Mouse (Mus musculus) heart, embryonic 14.5 days (tissue): ENCODE measurements around the gene Gprin1. TPM values are rescaled to one million over a fixed set of nuclear protein-coding genes. Genes with fewer than 3 reads are reported as not detected.
"Not testable (repeated sequence)": the region's sequence is repeated elsewhere in the genome, so short reads cannot be mapped to it uniquely, and the experiment has no call there.

Experiments
- ATAC-seq: fragments of 200-750 bp; cut with Nextera tagmentation; 2 replicates; pipeline ENCODE4 v1.8.0; 2017; ENCODE audit warnings: low read depth, moderate TSS enrichment; ENCODE audit not compliant: insufficient number of reproducible peaks, insufficient read depth, low FRiP score
- H3K27ac ChIP-seq, 2 experiments: fragments of 200-500 bp in 1 of 2; fragments of 300-500 bp in 1 of 2; sonication (generic) in 1 of 2; replicated peaks in 1 of 2; 2 replicates each; pipeline ENCODE4 v1.5.1; 2012 to 2014; ENCODE audit warnings: low read depth in 2 of 2, low read length in 2 of 2, control low read depth in 1 of 2, mild to moderate bottlenecking in 1 of 2, mixed read lengths in 1 of 2; ENCODE audit not compliant: control insufficient read depth in 1 of 2, insufficient read depth in 1 of 2
- H3K27me3 ChIP-seq: fragments of 300-500 bp; sonication (generic); 2 replicates; pipeline ENCODE4 v1.6.1; 2014; ENCODE audit warnings: mild to moderate bottlenecking, low read length, control low read depth; ENCODE audit not compliant: control insufficient read depth, insufficient read depth
- H3K36me3 ChIP-seq: fragments of 300-500 bp; sonication (generic); 2 replicates; pipeline ENCODE4 v1.6.1; 2014; ENCODE audit warnings: mild to moderate bottlenecking, control low read depth, low read length, mixed read lengths; ENCODE audit not compliant: control insufficient read depth, insufficient read depth
- H3K4me1 ChIP-seq, 2 experiments: fragments of 200-500 bp in 1 of 2; fragments of 300-500 bp in 1 of 2; sonication (generic) in 1 of 2; 2 replicates each; pipeline ENCODE4 v1.6.1; 2012 to 2014; ENCODE audit warnings: low read length in 2 of 2, control low read depth in 1 of 2, mixed read lengths in 1 of 2; ENCODE audit not compliant: control insufficient read depth in 2 of 2, insufficient read depth in 2 of 2
- H3K4me2 ChIP-seq: fragments of 300-500 bp; sonication (generic); 2 replicates; pipeline ENCODE4 v1.6.1; 2014; ENCODE audit warnings: mild to moderate bottlenecking, low read length
- H3K4me3 ChIP-seq, 2 experiments: fragments of 200-500 bp in 1 of 2; fragments of 300-500 bp in 1 of 2; sonication (generic) in 1 of 2; 2 replicates each; pipeline ENCODE4 v1.5.1; 2012 to 2014; ENCODE audit warnings: low read length in 2 of 2, mild to moderate bottlenecking in 2 of 2, control low read depth in 1 of 2, low read depth in 1 of 2, moderate library complexity in 1 of 2; ENCODE audit not compliant: control insufficient read depth in 1 of 2, insufficient read depth in 1 of 2
- H3K9ac ChIP-seq: fragments of 300-500 bp; sonication (generic); 2 replicates; pipeline ENCODE4 v1.6.1; 2014; ENCODE audit warnings: mild to moderate bottlenecking, low read length
- H3K9me3 ChIP-seq: fragments of 300-500 bp; sonication (generic); 2 replicates; pipeline ENCODE4 v1.6.1; 2016; ENCODE audit warnings: low read length, control low read depth; ENCODE audit not compliant: control insufficient read depth
- WGBS: fragments of 180-500 bp; shearing (Covaris S2); extraction: QIAGEN DNeasy Blood & Tissue Kit; methylation state at CpG from one replicate; pipeline ENCODE4 v1.1.7; 2014; 5-methylcytosine and 5-hydroxymethylcytosine counted together
- polyA plus RNA-seq: library from polyadenylated mRNA; unstranded; fragments of >200 nt; fragmentation: Nextera tagmentation; extraction: Ambion mirVana; gene quantifications from 2 replicates; pipeline ENCODE4 v1.2.1, GENCODE M21; 2014

The Gprin1 gene
- polyA plus RNA-seq, 1 experiment from 2014 or later, result 0.12 TPM

DNA sequence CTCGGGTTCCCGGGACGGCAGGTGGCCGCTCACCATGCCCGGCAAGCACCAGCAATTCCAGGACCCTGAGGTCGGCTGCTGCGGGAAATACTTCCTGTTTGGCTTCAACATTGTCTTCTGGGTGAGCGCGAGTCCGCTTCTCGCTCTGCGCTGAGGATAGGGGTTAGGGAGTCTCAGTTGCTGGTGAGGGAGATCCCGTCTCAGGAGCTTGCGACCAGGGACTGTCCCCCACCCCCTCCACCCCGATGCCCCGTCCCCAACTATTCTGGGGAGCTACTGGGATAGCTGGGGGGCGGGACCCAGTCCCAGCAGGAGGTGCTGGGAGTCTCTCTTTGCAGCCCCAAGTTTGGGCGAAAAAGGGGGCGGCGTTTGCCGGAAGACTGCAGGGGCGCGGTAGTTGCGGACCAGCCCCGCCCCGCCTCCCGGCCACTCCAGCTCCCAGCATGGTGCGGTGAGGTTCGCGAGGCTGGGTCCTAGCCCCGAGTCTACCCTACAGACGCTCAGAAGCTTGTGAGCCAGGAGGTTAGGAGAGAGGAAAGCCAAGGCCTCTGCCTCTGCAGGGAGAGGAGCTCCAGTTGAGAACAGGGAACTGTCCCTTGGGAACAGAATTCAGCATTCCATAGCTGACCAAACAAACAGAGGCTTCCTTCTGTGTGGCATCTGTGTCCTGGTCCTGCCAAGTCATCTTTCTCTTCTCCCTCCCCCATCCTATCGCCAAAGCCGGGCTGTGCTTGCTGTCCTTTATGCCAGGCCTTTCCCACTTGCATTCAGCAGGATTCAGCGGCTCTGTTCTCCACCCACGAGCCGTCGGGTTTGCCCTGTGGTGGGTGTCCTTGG lies 40.1 kb upstream of the Gprin1 start:
- peak overlapping the region; percentile 56 for H3K4me3 ChIP-seq
- peaks cover 0 to 10% of the 10 kb centered on the region in 2 experiments; a peak in 3 of 4 replicates for H3K4me1 ChIP-seq
- H3K27ac ChIP-seq, result no peak overlapping the region
- 2% methylated on average over 37 of the region's 38 CpGs for WGBS
- H3K4me2 ChIP-seq, result peak overlapping the region; percentile 95
- H3K9ac ChIP-seq, result peak overlapping the region; percentile 55
- H3K36me3 ChIP-seq, result no peaks in the 10 kb centered on the region
- no peaks in the 10 kb centered on the region for H3K9me3 ChIP-seq
- 0 out of 2 replicates have a peak, but pooled peaks have one; percentile 32 for ATAC-seq
- peaks cover 30% of the 10 kb centered on the region for H3K27me3 ChIP-seq

GRCm38 (mm10) chr13:54788740-54789560 lies 39.3 kb upstream of the Gprin1 start, which contains the start of gene Tspan17:
Gene Tspan17 (plus strand): TSS chr13:54789377.
- Histone ChIP-seq H3K27ac (no peak within 1 kb of the TSS), H3K27me3 (peaks cover 30% of the 10 kb centered on the region), H3K9ac (peak within 1 kb of the TSS; percentile 55), H3K9me3 (no peaks in the 10 kb centered on the region), H3K36me3 (no peaks in the 10 kb centered on the region), H3K4me3 (peak within 1 kb of the TSS; percentile 56), H3K4me2 (peak within 1 kb of the TSS; percentile 95), H3K4me1 (peaks cover 0 to 10% of the 10 kb centered on the region in 2 experiments; a peak in 3 of 4 replicates)
- WGBS, result 2% methylated on average over 44 of the region's 49 CpGs
- ATAC-seq, result peak; percentile 80

GRCm38 (mm10) chr13:54787591-54787990 lies 37.9 kb upstream of the Gprin1 start:
- not testable (repeated sequence) for H3K4me3 ChIP-seq, H3K9me3 ChIP-seq, H3K9ac ChIP-seq, ATAC-seq, H3K4me1 ChIP-seq, H3K27ac ChIP-seq, H3K36me3 ChIP-seq, H3K4me2 ChIP-seq
- peaks cover 23% of the 10 kb centered on the region for H3K27me3 ChIP-seq
- WGBS, result 56% methylated on average over 2 of the region's 2 CpGs

GRCm38 (mm10) chr13:54783698-54784097 lies 34.0 kb upstream of the Gprin1 start, which contains the start of gene Eif4e1b:
Gene Eif4e1b (plus strand): TSS chr13:54783998.
- Histone ChIP-seq H3K4me1 (no peaks in the 10 kb centered on the region), H3K36me3 (no peaks in the 10 kb centered on the region), H3K4me2 (no peak within 1 kb of the TSS), H3K4me3 (no peak within 1 kb of the TSS), H3K27me3 (no peaks in the 10 kb centered on the region), H3K9ac (no peak within 1 kb of the TSS), H3K9me3 (no peaks in the 10 kb centered on the region), H3K27ac (no peak within 1 kb of the TSS)
- WGBS, result 77% methylated on average over 4 of the region's 4 CpGs
- no peak for ATAC-seq

DNA sequence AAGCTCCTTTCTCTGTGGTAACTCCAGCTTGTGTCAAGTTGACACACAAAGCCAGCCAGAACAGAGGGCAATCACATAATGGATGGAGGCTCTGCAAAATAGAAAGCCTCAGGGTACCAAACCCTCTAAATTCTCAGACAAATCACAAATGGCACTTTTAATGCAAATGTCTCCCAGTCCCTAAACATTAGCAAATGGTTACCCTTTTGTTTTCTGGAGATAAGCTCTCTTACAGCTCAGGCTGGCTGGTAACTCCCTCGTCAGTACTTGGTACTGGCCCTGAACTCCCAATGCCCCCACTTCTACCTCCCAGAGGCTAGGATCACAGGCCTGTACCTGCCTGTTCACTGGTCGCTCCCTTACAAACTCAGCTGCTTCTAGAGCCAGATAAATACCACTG lies 33.6 kb upstream of the Gprin1 start:
- H3K27me3 ChIP-seq, result no peaks in the 10 kb centered on the region
- ATAC-seq, result no peak
- no peak overlapping the region for H3K4me3 ChIP-seq
- H3K4me1 ChIP-seq, result no peaks in the 10 kb centered on the region
- no peak overlapping the region for H3K27ac ChIP-seq
- H3K9ac ChIP-seq, result no peak overlapping the region
- no peaks in the 10 kb centered on the region for H3K36me3 ChIP-seq
- 55% methylated on average over 2 of the region's 2 CpGs for WGBS
- H3K4me2 ChIP-seq, result no peak overlapping the region
- no peaks in the 10 kb centered on the region for H3K9me3 ChIP-seq

- H3K9me3 ChIP-seq, result 0 out of 2 replicates have a peak, but pooled peaks cover 2% of the 10 kb centered on the region
- ATAC-seq, result no peak
- WGBS, result 68% methylated on average over 3 of the region's 3 CpGs
- H3K9ac ChIP-seq, result no peak overlapping the region
- H3K27ac ChIP-seq, result no peak overlapping the region
- H3K27me3 ChIP-seq, result no peaks in the 10 kb centered on the region
- no peaks in the 10 kb centered on the region for H3K36me3 ChIP-seq
- H3K4me1 ChIP-seq, result no peaks in the 10 kb centered on the region
- no peak overlapping the region for H3K4me3 ChIP-seq
- no peak overlapping the region for H3K4me2 ChIP-seq
Measured at GRCm38 (mm10) chr13:54781086-54781485, 31.4 kb upstream of the Gprin1 start.

- Histone ChIP-seq H3K27me3 (no peaks in the 10 kb centered on the region), H3K27ac (no peak overlapping the region), H3K9ac (no peak overlapping the region), H3K4me1 (no peaks in the 10 kb centered on the region), H3K9me3 (0 out of 2 replicates have a peak, but pooled peaks cover 5% of the 10 kb centered on the region), H3K4me3 (no peak overlapping the region), H3K4me2 (no peak overlapping the region), H3K36me3 (no peaks in the 10 kb centered on the region)
- ATAC-seq, result 0 out of 2 replicates have a peak, but pooled peaks have one; percentile 21
- WGBS, result 62% methylated on average over 3 of the region's 3 CpGs
Measured at GRCm38 (mm10) chr13:54780592-54780991, 30.9 kb upstream of the Gprin1 start.
